Mouse (Mus musculus) cerebellum, adult 2 months (tissue): Measurements from ENCODE around the gene Gm45337.

Source experiments
- CTCF ChIP-seq: fragments of 200-500 bp; IDR thresholded peaks from 2 replicates; pipeline ENCODE4 v1.5.1; 2011; ENCODE audit warnings: low read depth, mild to moderate bottlenecking, control low read depth, low read length, moderate library complexity, borderline replicate concordance; ENCODE audit not compliant: insufficient read depth
- POLR2A ChIP-seq: fragments of 200-500 bp; IDR thresholded peaks from 2 replicates; pipeline ENCODE4 v1.6.1; 2011; ENCODE audit warnings: low read length, control low read depth, borderline replicate concordance; ENCODE audit not compliant: insufficient read depth

GRCm38 (mm10) chr7:142190289-142190688, 45.9 kb upstream of the Gm45337 start, which contains the start of gene Gm10153:
- TF ChIP-seq CTCF (no peak), POLR2A (no peak)
